Mouse (Mus musculus): ENCODE measurements at regions not wholly inside any gene's neighbourhood (a gene's known extent, or its start where the extent isn't known, plus 50 kb on each side); places are given as distances from the start of the nearest gene placed in this dataset.

- TF ChIP-seq POLR2A (IDR thresholded peaks at IDR 0.05; ENCODE audit: insufficient read depth, low read depth, low read length), result no peak
- no peak for TF ChIP-seq CTCF (IDR thresholded peaks at IDR 0.05)
Observed at GRCm38 (mm10) chr19:45312713-45313365, 50.7 kb upstream of the Btrc start.

Data from heart, adult 2 months (tissue).